Mouse (Mus musculus) left cerebral cortex, adult 8-10 months (tissue): Measurements from ENCODE around the gene Cc2d1a. TPM values are rescaled to one million over a fixed set of nuclear protein-coding genes. Genes with fewer than 3 reads are reported as not detected.
A peak's percentile ranks its signal among the peaks of the same experiment; 100 is the strongest.

Source experiments
- DNase-seq, 2 experiments: peaks; one replicate each; pipeline ENCODE4 v3.0.0; 2022; ENCODE audit warnings: low spot score in 2 of 2
- microRNA-seq, 2 experiments: library from miRNA; unstranded; fragments of <30 nt; microRNA quantifications; one replicate each; pipeline ENCODE4 v1.2.0; 2022
- total RNA-seq, 4 experiments: library from RNA; stranded (reverse); gene quantifications; 2 replicates each; pipeline ENCODE4 v1.2.4; 2022

Cc2d1a gene
- total RNA-seq, 4 experiments from 2014 or later, result 44.3 to 52.9 (median 47.4) TPM

- no peak for DNase-seq
Measured at GRCm38 (mm10) chr8:84105676-84106075, 42.1 kb downstream of the Cc2d1a start.

- peak; percentile 89 to 98 for DNase-seq
Measured at GRCm38 (mm10) chr8:84104697-84105609, 42.8 kb downstream of the Cc2d1a start, which contains the start of gene Dcaf15. Gene Dcaf15, minus strand, starts transcription at chr8:84104768.

- no peak for DNase-seq
Measured at GRCm38 (mm10) chr8:84104221-84104620, 43.5 kb downstream of the Cc2d1a start.

GRCm38 (mm10) chr8:84103601-84104000, 44.1 kb downstream of the Cc2d1a start:
- no peak for DNase-seq

- DNase-seq, result no peak
Measured at GRCm38 (mm10) chr8:84101476-84102270, 46.1 kb downstream of the Cc2d1a start.

GRCm38 (mm10) chr8:84098376-84098775, 49.4 kb downstream of the Cc2d1a start:
- DNase-seq, result no peak

- no peak for DNase-seq
Measured at GRCm38 (mm10) chr8:84096061-84096460, 51.7 kb downstream of the Cc2d1a start.

GRCm38 (mm10) chr8:84090585-84090984, 57.2 kb downstream of the Cc2d1a start:
- no peak for DNase-seq

- DNase-seq, result no peak
Measured at GRCm38 (mm10) chr8:84089277-84089676, 58.5 kb downstream of the Cc2d1a start.

- peak in 1 of 2 experiments; percentile 59 for DNase-seq
Measured at GRCm38 (mm10) chr8:84087821-84088220, 59.9 kb downstream of the Cc2d1a start.

GRCm38 (mm10) chr8:84087156-84087555, 60.6 kb downstream of the Cc2d1a start:
- DNase-seq, result no peak

GRCm38 (mm10) chr8:84084341-84085115, 63.2 kb downstream of the Cc2d1a start:
- DNase-seq, result no peak

GRCm38 (mm10) chr8:84083829-84084241, 63.9 kb downstream of the Cc2d1a start:
- DNase-seq, result no peak

Small RNA genes lying within 50 kb of the gene (microRNA-seq; reads per million reads assigned to microRNA genes)
- gene Gm25110 (0 reads per million in 2 experiments), gene Mir181c (992 to 1,730 reads per million in 2 experiments), gene Mir181d (1,375 to 1,635 reads per million in 2 experiments), gene Mir709 (0 reads per million in 2 experiments)

Other genes with a start within 250 kb of the Cc2d1a start
- gene Adgrl1, start 247.8 kb downstream of the Cc2d1a start, total RNA-seq, result 100 to 1,000 TPM; 330 to 370 (median 359) TPM
- gene Gm10644, start 192.7 kb downstream of the Cc2d1a start, total RNA-seq, result under 1 TPM; 0.26 to 0.76 (median 0.34) TPM
- 1 to 10 TPM in 3 of 4 experiments, under 1 TPM in 1; 0.83 to 1.1 (median 1.0) TPM for gene Asf1b, start 192.4 kb downstream of the Cc2d1a start, total RNA-seq
- 100 to 1,000 TPM; 247 to 270 (median 264) TPM for gene Prkaca, start 174.9 kb downstream of the Cc2d1a start, total RNA-seq
- 10 to 100 TPM; 43.5 to 53.7 (median 46.3) TPM for gene Samd1, start 150.3 kb downstream of the Cc2d1a start, total RNA-seq
- gene 1700067K01Rik, start 146.4 kb downstream of the Cc2d1a start, total RNA-seq, result under 1 TPM; 0.34 to 0.77 (median 0.48) TPM
- gene 2210011C24Rik, start 135.8 kb downstream of the Cc2d1a start, total RNA-seq, result 1 to 10 TPM in 3 of 4 experiments, under 1 TPM in 1; 0.37 to 2.6 (median 1.5) TPM
- gene Palm3, start 126.5 kb downstream of the Cc2d1a start, total RNA-seq, result 1 to 10 TPM; 1.5 to 4.5 (median 2.3) TPM
- gene Il27ra, start 105.3 kb downstream of the Cc2d1a start, total RNA-seq, result under 1 TPM; 0.36 to 0.57 (median 0.47) TPM
- not detected for gene Rln3, start 102.9 kb downstream of the Cc2d1a start, total RNA-seq
- 1 to 10 TPM; 4.1 to 4.6 (median 4.5) TPM for gene Gm10643, start 82.8 kb downstream of the Cc2d1a start, total RNA-seq
- 10 to 100 TPM; 19.5 to 26.3 (median 24.3) TPM for gene Rfx1, start 81.1 kb downstream of the Cc2d1a start, total RNA-seq
- gene Dcaf15, start 43.2 kb downstream of the Cc2d1a start, total RNA-seq, result 10 to 100 TPM; 17.0 to 19.8 (median 18.5) TPM
- gene Podnl1, start 21.9 kb downstream of the Cc2d1a start, total RNA-seq, result not detected
- gene 4930432K21Rik, start 89 bp upstream of the Cc2d1a start, total RNA-seq, result 1 to 10 TPM; 2.8 to 3.2 (median 3.1) TPM
- 1 to 10 TPM; 2.8 to 3.8 (median 3.2) TPM for gene Nanos3, start 37.3 kb upstream of the Cc2d1a start, total RNA-seq
- 10 to 100 TPM; 12.9 to 13.8 (median 13.3) TPM for gene Zswim4, start 89.1 kb upstream of the Cc2d1a start, total RNA-seq
- 100 to 1,000 TPM in 2 of 4 experiments, 10 to 100 TPM in 2; 97.1 to 133 (median 108) TPM for gene D8Ertd738e, start 101.8 kb upstream of the Cc2d1a start, total RNA-seq
- 10 to 100 TPM; 14.3 to 18.7 (median 16.2) TPM for gene Mri1, start 109.4 kb upstream of the Cc2d1a start, total RNA-seq
- gene Ccdc130, start 122.4 kb upstream of the Cc2d1a start, total RNA-seq, result 10 to 100 TPM; 24.6 to 29.7 (median 27.8) TPM
- gene Cacna1a, start 240.5 kb upstream of the Cc2d1a start, total RNA-seq, result 100 to 1,000 TPM; 177 to 203 (median 185) TPM